Mouse (Mus musculus): Measurements from ENCODE around the gene Ppfibp2. TPM values are rescaled to one million over a fixed set of nuclear protein-coding genes. Genes with fewer than 3 reads are reported as not detected.
A peak's percentile ranks its signal among the peaks of the same experiment; 100 is the strongest.

Gene Ppfibp2
- polyA plus RNA-seq, 1 experiment from 2014 or later = 19.2 TPM

GRCm38 (mm10) chr7:107567674-107568073 lies 27.3 kb upstream of the Ppfibp2 start:
- H3K27ac ChIP-seq (replicated peaks; ENCODE audit: low read depth, low read length) = peak overlapping the region; percentile 79
- WGBS = 42% methylated on average over 5 of the region's 5 CpGs
- peaks cover 5% of the 10 kb centered on the region for H3K36me3 ChIP-seq (replicated peaks; ENCODE audit: control insufficient read depth, insufficient read depth, low read depth, low read length)
- no peaks in the 10 kb centered on the region for H3K27me3 ChIP-seq (ENCODE audit: control insufficient read depth, insufficient read depth, low read length)
- ATAC-seq (replicated peaks; ENCODE audit: insufficient number of reproducible peaks, low FRiP score, low TSS enrichment, low read depth) = no peak; the same call in 1 of the 2 replicates
- H3K4me2 ChIP-seq (ENCODE audit: low read depth, low read length) = peak overlapping the region; percentile 58
- no peak for DNase-seq (ENCODE audit: low spot score)
- H3K4me3 ChIP-seq (ENCODE audit: low read depth, low read length) = peak overlapping the region; percentile 38
- no peaks in the 10 kb centered on the region for H3K9me3 ChIP-seq (replicated peaks; ENCODE audit: control insufficient read depth, low read length)
- H3K4me1 ChIP-seq (ENCODE audit: control insufficient read depth, insufficient read depth, low read length) = no peaks in the 10 kb centered on the region
- peak overlapping the region; percentile 57 for H3K9ac ChIP-seq (replicated peaks; ENCODE audit: low read length)

DNA sequence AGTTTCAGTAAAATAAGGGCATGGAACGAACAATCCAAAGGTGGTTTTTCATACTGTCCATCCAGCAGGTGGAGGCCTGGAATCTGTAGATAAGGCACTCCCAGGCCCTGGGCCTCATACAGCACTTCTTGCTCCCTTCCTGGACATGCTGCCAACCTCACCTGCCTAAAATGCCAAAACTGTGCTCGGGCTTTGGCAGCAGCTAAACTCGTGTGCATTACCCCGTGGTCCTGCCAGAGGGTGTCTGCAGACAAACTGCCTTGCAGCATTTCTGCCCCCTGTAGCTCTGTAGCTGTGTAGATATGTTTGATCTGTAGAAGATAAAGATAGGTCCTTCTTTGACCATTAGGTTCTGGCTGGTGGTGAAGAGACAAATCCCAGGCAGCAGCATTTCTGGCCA lies 26.0 kb upstream of the Ppfibp2 start:
- no peak for DNase-seq (ENCODE audit: low spot score)
- H3K4me2 ChIP-seq (ENCODE audit: low read depth, low read length) = peak overlapping the region; percentile 27; the same call in 1 of the 2 replicates
- no peaks in the 10 kb centered on the region for H3K4me1 ChIP-seq (ENCODE audit: control insufficient read depth, insufficient read depth, low read length)
- ATAC-seq (replicated peaks; ENCODE audit: insufficient number of reproducible peaks, low FRiP score, low TSS enrichment, low read depth) = no peak
- no peak overlapping the region for H3K9ac ChIP-seq (replicated peaks; ENCODE audit: low read length)
- 0 out of 2 replicates have a peak overlapping the region, but pooled peaks have one; percentile 17 for H3K4me3 ChIP-seq (ENCODE audit: low read depth, low read length)
- H3K27me3 ChIP-seq (ENCODE audit: control insufficient read depth, insufficient read depth, low read length) = no peaks in the 10 kb centered on the region
- H3K27ac ChIP-seq (replicated peaks; ENCODE audit: low read depth, low read length) = no peak overlapping the region
- peaks cover 5% of the 10 kb centered on the region for H3K36me3 ChIP-seq (replicated peaks; ENCODE audit: control insufficient read depth, insufficient read depth, low read depth, low read length)
- H3K9me3 ChIP-seq (replicated peaks; ENCODE audit: control insufficient read depth, low read length) = no peaks in the 10 kb centered on the region
- WGBS = 64% methylated on average over 4 of the region's 4 CpGs

DNA sequence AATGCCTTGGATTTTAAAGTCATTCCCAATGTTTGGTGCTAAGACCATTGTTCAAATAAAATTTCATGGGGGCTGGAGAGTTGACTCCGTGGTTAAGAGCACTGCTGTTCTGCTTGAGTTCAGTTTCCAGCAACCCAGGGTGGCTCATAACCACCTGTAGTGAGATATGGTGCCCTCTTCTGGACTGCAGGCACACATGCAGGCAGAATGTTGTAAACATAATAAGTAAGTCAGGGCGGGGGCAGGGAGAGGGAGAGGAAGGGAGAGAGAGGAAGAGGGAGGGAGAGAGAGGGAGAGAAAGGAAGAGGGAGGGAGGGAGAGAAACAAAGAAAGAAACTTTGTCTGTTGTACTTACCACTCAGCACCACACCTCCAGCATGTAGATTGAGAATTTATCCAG lies 21.2 kb upstream of the Ppfibp2 start:
- no peak overlapping the region for H3K9ac ChIP-seq (replicated peaks; ENCODE audit: low read length)
- DNase-seq (ENCODE audit: low spot score) (no peak), ATAC-seq (replicated peaks; ENCODE audit: insufficient number of reproducible peaks, low FRiP score, low TSS enrichment, low read depth) (no peak)
- H3K27me3 ChIP-seq (ENCODE audit: control insufficient read depth, insufficient read depth, low read length) = no peaks in the 10 kb centered on the region
- no peak overlapping the region for H3K27ac ChIP-seq (replicated peaks; ENCODE audit: low read depth, low read length)
- H3K9me3 ChIP-seq (replicated peaks; ENCODE audit: control insufficient read depth, low read length) = no peaks in the 10 kb centered on the region
- no peaks in the 10 kb centered on the region for H3K4me1 ChIP-seq (ENCODE audit: control insufficient read depth, insufficient read depth, low read length)
- 66% methylated on average over 2 of the region's 2 CpGs for WGBS
- H3K4me2 ChIP-seq (ENCODE audit: low read depth, low read length) = no peak overlapping the region
- H3K4me3 ChIP-seq (ENCODE audit: low read depth, low read length) = no peak overlapping the region
- H3K36me3 ChIP-seq (replicated peaks; ENCODE audit: control insufficient read depth, insufficient read depth, low read depth, low read length) = peaks cover 5% of the 10 kb centered on the region

DNA sequence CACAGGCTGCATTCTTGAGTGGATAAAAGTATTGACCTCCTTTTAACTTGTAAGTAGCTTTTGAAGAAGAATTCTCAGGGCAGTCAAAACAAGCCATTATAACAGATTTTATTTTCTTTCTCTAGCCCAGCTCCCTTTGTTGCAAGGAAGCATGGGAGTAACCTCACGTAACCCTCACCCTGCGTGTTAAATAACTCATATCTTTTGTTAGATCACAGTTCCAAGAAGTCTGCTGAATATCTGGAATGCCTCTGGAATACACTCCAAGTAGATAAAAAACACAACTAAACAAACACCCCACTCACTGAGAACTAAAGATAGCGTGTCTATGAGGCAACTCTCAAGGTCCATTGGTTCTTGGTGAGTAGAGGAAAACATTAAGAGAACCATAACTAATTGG lies 20.7 kb upstream of the Ppfibp2 start:
- no peak overlapping the region for H3K9ac ChIP-seq (replicated peaks; ENCODE audit: low read length)
- H3K4me3 ChIP-seq (ENCODE audit: low read depth, low read length) = no peak overlapping the region
- no peaks in the 10 kb centered on the region for H3K27me3 ChIP-seq (ENCODE audit: control insufficient read depth, insufficient read depth, low read length)
- no peak overlapping the region for H3K4me2 ChIP-seq (ENCODE audit: low read depth, low read length)
- peaks cover 5% of the 10 kb centered on the region for H3K36me3 ChIP-seq (replicated peaks; ENCODE audit: control insufficient read depth, insufficient read depth, low read depth, low read length)
- DNase-seq (ENCODE audit: low spot score) = no peak
- H3K9me3 ChIP-seq (replicated peaks; ENCODE audit: control insufficient read depth, low read length) = no peaks in the 10 kb centered on the region
- 70% methylated on average over 3 of the region's 3 CpGs for WGBS
- no peak overlapping the region for H3K27ac ChIP-seq (replicated peaks; ENCODE audit: low read depth, low read length)
- no peaks in the 10 kb centered on the region for H3K4me1 ChIP-seq (ENCODE audit: control insufficient read depth, insufficient read depth, low read length)
- ATAC-seq (replicated peaks; ENCODE audit: insufficient number of reproducible peaks, low FRiP score, low TSS enrichment, low read depth) = no peak

DNA sequence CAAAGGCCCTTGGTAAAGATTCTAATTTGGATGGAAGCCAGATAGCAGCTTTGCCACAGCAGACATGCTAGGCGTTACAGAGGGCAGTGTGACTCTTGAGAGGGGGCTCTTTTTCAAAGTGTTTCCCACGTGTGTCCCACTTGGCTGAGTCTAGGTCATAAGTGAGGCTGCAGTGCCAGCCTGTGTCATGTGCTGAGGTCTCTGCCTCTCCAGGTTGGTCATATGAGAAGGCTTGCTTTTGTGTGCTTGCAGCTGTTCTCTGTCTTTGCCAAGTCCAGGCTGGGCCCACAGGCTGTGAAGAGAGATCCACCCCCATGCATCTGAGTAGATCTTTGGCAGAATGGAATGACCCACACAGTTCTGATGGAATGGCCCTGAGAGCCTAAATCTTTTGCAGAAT lies 2.4 kb upstream of the Ppfibp2 start:
- H3K4me2 ChIP-seq (ENCODE audit: low read depth, low read length) = no peak overlapping the region
- DNase-seq (ENCODE audit: low spot score) (no peak), ATAC-seq (replicated peaks; ENCODE audit: insufficient number of reproducible peaks, low FRiP score, low TSS enrichment, low read depth) (no peak)
- H3K27ac ChIP-seq (replicated peaks; ENCODE audit: low read depth, low read length) = no peak overlapping the region
- H3K36me3 ChIP-seq (replicated peaks; ENCODE audit: control insufficient read depth, insufficient read depth, low read depth, low read length) = no peaks in the 10 kb centered on the region
- H3K9me3 ChIP-seq (replicated peaks; ENCODE audit: control insufficient read depth, low read length) = no peaks in the 10 kb centered on the region
- H3K4me1 ChIP-seq (ENCODE audit: control insufficient read depth, insufficient read depth, low read length) = no peaks in the 10 kb centered on the region
- H3K27me3 ChIP-seq (ENCODE audit: control insufficient read depth, insufficient read depth, low read length) = no peaks in the 10 kb centered on the region
- H3K4me3 ChIP-seq (ENCODE audit: low read depth, low read length) = no peak overlapping the region
- H3K9ac ChIP-seq (replicated peaks; ENCODE audit: low read length) = no peak overlapping the region
- 61% methylated on average over 2 of the region's 2 CpGs for WGBS

DNA sequence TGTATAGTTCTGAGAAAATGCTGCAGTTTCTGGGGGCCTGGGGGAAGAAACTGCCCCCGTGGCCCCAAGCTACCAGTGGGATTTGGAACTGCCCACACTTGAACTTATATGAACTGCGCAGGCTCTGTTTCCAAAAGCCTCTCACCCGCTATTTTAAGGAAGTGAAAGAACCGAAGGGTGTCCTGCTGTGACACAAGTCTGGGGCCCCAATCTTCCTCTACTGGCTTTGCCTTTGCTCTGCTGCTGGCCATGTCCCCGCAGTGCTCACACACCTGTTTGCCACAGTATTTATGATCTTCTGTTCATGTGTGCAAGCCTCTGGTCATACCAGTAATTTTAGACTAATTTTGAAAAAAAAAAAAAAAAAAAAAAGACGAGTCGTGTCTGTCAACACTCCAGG lies 1.1 kb upstream of the Ppfibp2 start:
- DNase-seq (ENCODE audit: low spot score) (no peak), ATAC-seq (replicated peaks; ENCODE audit: insufficient number of reproducible peaks, low FRiP score, low TSS enrichment, low read depth) (no peak)
- WGBS = 26% methylated on average over 7 of the region's 7 CpGs
- H3K36me3 ChIP-seq (replicated peaks; ENCODE audit: control insufficient read depth, insufficient read depth, low read depth, low read length) = no peaks in the 10 kb centered on the region
- H3K9ac ChIP-seq (replicated peaks; ENCODE audit: low read length) = no peak overlapping the region
- no peaks in the 10 kb centered on the region for H3K27me3 ChIP-seq (ENCODE audit: control insufficient read depth, insufficient read depth, low read length)
- H3K27ac ChIP-seq (replicated peaks; ENCODE audit: low read depth, low read length) = no peak overlapping the region
- H3K9me3 ChIP-seq (replicated peaks; ENCODE audit: control insufficient read depth, low read length) = no peaks in the 10 kb centered on the region
- peak overlapping the region; percentile 77; the same call in 1 of the 2 replicates for H3K4me2 ChIP-seq (ENCODE audit: low read depth, low read length)
- H3K4me1 ChIP-seq (ENCODE audit: control insufficient read depth, insufficient read depth, low read length) = no peaks in the 10 kb centered on the region
- H3K4me3 ChIP-seq (ENCODE audit: low read depth, low read length) = no peak overlapping the region

DNA sequence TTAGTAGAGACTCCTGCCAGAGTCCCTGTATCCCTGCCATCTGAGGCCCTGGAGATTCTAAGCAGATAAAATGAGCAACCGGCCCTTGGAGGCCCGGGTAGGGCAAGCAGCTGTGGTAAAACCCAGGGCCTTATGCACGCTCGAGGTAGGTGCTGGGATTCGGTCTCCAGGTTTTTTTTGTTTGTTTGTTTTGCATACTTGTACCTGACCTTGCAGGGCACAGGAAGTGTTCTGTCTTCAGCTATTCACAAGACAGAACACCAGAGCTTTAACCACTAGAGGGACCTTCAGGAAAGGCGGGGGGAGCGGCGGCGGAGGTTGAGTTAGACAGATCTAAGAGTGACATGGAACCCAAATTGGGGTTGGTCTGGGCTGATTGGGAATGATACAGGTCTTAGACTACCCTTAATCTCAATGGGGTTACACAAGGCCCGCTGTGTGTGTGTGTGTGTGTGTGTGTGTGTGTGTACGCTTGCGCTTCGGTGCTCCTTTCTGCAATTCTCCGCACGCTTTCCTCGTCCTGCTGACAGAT lies 616 bp upstream of the Ppfibp2 start:
- Histone ChIP-seq H3K4me2 (ENCODE audit: low read depth, low read length) (peak overlapping the region; percentile 77), H3K9ac (replicated peaks; ENCODE audit: low read length) (peak overlapping the region; percentile 50), H3K4me1 (ENCODE audit: control insufficient read depth, insufficient read depth, low read length) (no peaks in the 10 kb centered on the region), H3K27me3 (ENCODE audit: control insufficient read depth, insufficient read depth, low read length) (no peaks in the 10 kb centered on the region), H3K9me3 (replicated peaks; ENCODE audit: control insufficient read depth, low read length) (no peaks in the 10 kb centered on the region), H3K27ac (replicated peaks; ENCODE audit: low read depth, low read length) (no peak overlapping the region), H3K36me3 (replicated peaks; ENCODE audit: control insufficient read depth, insufficient read depth, low read depth, low read length) (no peaks in the 10 kb centered on the region), H3K4me3 (ENCODE audit: low read depth, low read length) (peak overlapping the region; percentile 42)
- DNase-seq (ENCODE audit: low spot score) = peak; percentile 69
- under 1% methylated on average over 16 of the region's 16 CpGs for WGBS
- ATAC-seq (replicated peaks; ENCODE audit: insufficient number of reproducible peaks, low FRiP score, low TSS enrichment, low read depth) = peak; percentile 77

GRCm38 (mm10) chr7:107595426-107595825 lies 419 bp downstream of the Ppfibp2 start:
- no peak for ATAC-seq (replicated peaks; ENCODE audit: insufficient number of reproducible peaks, low FRiP score, low TSS enrichment, low read depth)
- 12% methylated on average over 13 of the region's 13 CpGs for WGBS
- no peaks in the 10 kb centered on the region for H3K27me3 ChIP-seq (ENCODE audit: control insufficient read depth, insufficient read depth, low read length)

More at GRCm38 (mm10) chr7:107595426-107595825, 419 bp downstream of the Ppfibp2 start:
- no peaks in the 10 kb centered on the region for H3K36me3 ChIP-seq (replicated peaks; ENCODE audit: control insufficient read depth, insufficient read depth, low read depth, low read length)
- no peaks in the 10 kb centered on the region for H3K9me3 ChIP-seq (replicated peaks; ENCODE audit: control insufficient read depth, low read length)
- no peak overlapping the region for H3K27ac ChIP-seq (replicated peaks; ENCODE audit: low read depth, low read length)
- no peak overlapping the region for H3K9ac ChIP-seq (replicated peaks; ENCODE audit: low read length)
- peak overlapping the region; percentile 42 for H3K4me3 ChIP-seq (ENCODE audit: low read depth, low read length)
- no peaks in the 10 kb centered on the region for H3K4me1 ChIP-seq (ENCODE audit: control insufficient read depth, insufficient read depth, low read length)
- peak overlapping the region; percentile 77 for H3K4me2 ChIP-seq (ENCODE audit: low read depth, low read length)
- no peak for DNase-seq (ENCODE audit: low spot score)
